Mouse (Mus musculus) midbrain, embryonic 11.5 days (tissue): ENCODE measurements around the gene Braf. TPM values are rescaled to one million over a fixed set of nuclear protein-coding genes. Genes with fewer than 3 reads are reported as not detected.

ENCODE experiments used
- ATAC-seq: fragments of 200-750 bp; cut with Nextera tagmentation; 2 replicates; pipeline ENCODE4 v1.8.0; 2017; ENCODE audit warnings: moderate TSS enrichment, moderate library complexity; ENCODE audit not compliant: low FRiP score
- DNase-seq: peaks from one replicate; pipeline ENCODE4 v3.0.0; 2015; ENCODE audit warnings: low spot score; ENCODE audit errors: missing footprints
- H3K27ac ChIP-seq: fragments of 300-500 bp; sonication (generic); 2 replicates; pipeline ENCODE4 v1.5.1; 2014; ENCODE audit warnings: low read depth, low read length
- H3K27me3 ChIP-seq: fragments of 300-500 bp; sonication (generic); 2 replicates; pipeline ENCODE4 v1.6.1; 2014; ENCODE audit warnings: mild to moderate bottlenecking, low read length, moderate library complexity, mixed read lengths; ENCODE audit not compliant: control insufficient read depth, insufficient read depth
- H3K36me3 ChIP-seq: fragments of 300-500 bp; sonication (generic); 2 replicates; pipeline ENCODE4 v1.6.1; 2014; ENCODE audit warnings: mild to moderate bottlenecking, low read length, moderate library complexity, mixed read lengths; ENCODE audit not compliant: control insufficient read depth, insufficient read depth
- H3K4me1 ChIP-seq: fragments of 300-500 bp; sonication (generic); 2 replicates; pipeline ENCODE4 v1.6.1; 2014; ENCODE audit warnings: low read length; ENCODE audit not compliant: control insufficient read depth, insufficient read depth
- H3K4me2 ChIP-seq: fragments of 300-500 bp; sonication (generic); 2 replicates; pipeline ENCODE4 v1.6.1; 2014; ENCODE audit warnings: mild to moderate bottlenecking, moderate library complexity
- H3K4me3 ChIP-seq: fragments of 300-500 bp; sonication (generic); 2 replicates; pipeline ENCODE4 v1.5.1; 2014; ENCODE audit warnings: low read depth, low read length
- H3K9ac ChIP-seq: fragments of 300-500 bp; sonication (generic); 2 replicates; pipeline ENCODE4 v1.6.1; 2014; ENCODE audit warnings: low read length
- H3K9me3 ChIP-seq: fragments of 300-500 bp; sonication (generic); 2 replicates; pipeline ENCODE4 v1.6.1; 2016; ENCODE audit warnings: low read length; ENCODE audit not compliant: control insufficient read depth
- WGBS: fragments of 180-500 bp; shearing (Covaris S2); extraction: QIAGEN DNeasy Blood & Tissue Kit; methylation state at CpG from one replicate; pipeline ENCODE4 v1.1.7; 2014; 5-methylcytosine and 5-hydroxymethylcytosine counted together
- polyA plus RNA-seq: library from polyadenylated mRNA; unstranded; fragments of >200 nt; fragmentation: Nextera tagmentation; extraction: Ambion mirVana; gene quantifications from 2 replicates; pipeline ENCODE4 v1.2.1, GENCODE M21; 2014

The Braf gene
- polyA plus RNA-seq, 1 experiment from 2014 or later: 20.4 TPM

GRCm38 (mm10) chr6:39600851-39601250 is 124.4 kb downstream of the Braf start:
- no peaks in the 10 kb centered on the region for H3K9me3 ChIP-seq
- no peaks in the 10 kb centered on the region for H3K4me1 ChIP-seq
- H3K27me3 ChIP-seq: no peaks in the 10 kb centered on the region
- H3K27ac ChIP-seq: no peak overlapping the region
- no peak overlapping the region for H3K4me3 ChIP-seq
- H3K36me3 ChIP-seq: peaks cover 12% of the 10 kb centered on the region
- no peak overlapping the region for H3K4me2 ChIP-seq
- no peak overlapping the region for H3K9ac ChIP-seq
- WGBS: 91% methylated on average over 3 of the region's 3 CpGs
- ATAC-seq (no peak), DNase-seq (no peak)

- peak; percentile 99 for ATAC-seq
- no peaks in the 10 kb centered on the region for H3K9me3 ChIP-seq
- peak within 1 kb of the TSS; percentile 60 for H3K4me2 ChIP-seq
- peaks cover 1% of the 10 kb centered on the region; the same call in 1 of the 2 replicates for H3K36me3 ChIP-seq
- WGBS: under 1% methylated on average over 56 of the region's 56 CpGs
- H3K9ac ChIP-seq: peak within 1 kb of the TSS; percentile 70
- peak within 1 kb of the TSS; percentile 83 for H3K4me3 ChIP-seq
- H3K27me3 ChIP-seq: no peaks in the 10 kb centered on the region
- H3K4me1 ChIP-seq: peaks cover 8% of the 10 kb centered on the region
- H3K27ac ChIP-seq: peak within 1 kb of the TSS; percentile 40; the same call in 1 of the 2 replicates
- peak; percentile 100 for DNase-seq
These were observed 132.7 kb downstream of the Braf start, which contains the start of gene Ndufb2 for GRCm38 (mm10) chr6:39592401-39593214. Ndufb2 (plus strand) TSS chr6:39592574.

- DNase-seq (peak; percentile 72), ATAC-seq (no peak)
- no peaks in the 10 kb centered on the region for H3K27me3 ChIP-seq
- H3K36me3 ChIP-seq: no peaks in the 10 kb centered on the region; the same call in 1 of the 2 replicates
- peaks cover 8% of the 10 kb centered on the region for H3K4me1 ChIP-seq
- no peak overlapping the region for H3K9ac ChIP-seq
- WGBS: 92% methylated on average over 4 of the region's 4 CpGs
- no peak overlapping the region for H3K27ac ChIP-seq
- H3K4me3 ChIP-seq: no peak overlapping the region
- no peak overlapping the region for H3K4me2 ChIP-seq
- no peaks in the 10 kb centered on the region for H3K9me3 ChIP-seq
These were observed 133.8 kb downstream of the Braf start for GRCm38 (mm10) chr6:39591481-39591880.

- DNase-seq: no peak
- Histone ChIP-seq H3K36me3 (no peaks in the 10 kb centered on the region; the same call in 1 of the 2 replicates), H3K27me3 (no peaks in the 10 kb centered on the region), H3K4me3 (no peak within 1 kb of the TSS), H3K27ac (no peak within 1 kb of the TSS), H3K9me3 (no peaks in the 10 kb centered on the region), H3K9ac (no peak within 1 kb of the TSS), H3K4me1 (no peaks in the 10 kb centered on the region), H3K4me2 (no peak within 1 kb of the TSS)
- WGBS: 93% methylated on average over 6 of the region's 6 CpGs
- ATAC-seq: no peak
These were observed 139.7 kb downstream of the Braf start, which contains the start of gene Gm42420 for GRCm38 (mm10) chr6:39585517-39585916. Gm42420 (plus strand) TSS chr6:39585753.

GRCm38 (mm10) chr6:39581087-39581784 is 144.0 kb downstream of the Braf start:
- WGBS: 77% methylated on average over 7 of the region's 7 CpGs
- no peak overlapping the region for H3K9ac ChIP-seq
- H3K4me3 ChIP-seq: no peak overlapping the region
- no peak for ATAC-seq
- H3K27ac ChIP-seq: no peak overlapping the region
- DNase-seq: no peak
- H3K36me3 ChIP-seq: no peaks in the 10 kb centered on the region
- H3K4me1 ChIP-seq: no peaks in the 10 kb centered on the region
- H3K27me3 ChIP-seq: no peaks in the 10 kb centered on the region
- no peaks in the 10 kb centered on the region for H3K9me3 ChIP-seq
- H3K4me2 ChIP-seq: no peak overlapping the region

- ATAC-seq (no peak), DNase-seq (no peak)
- Histone ChIP-seq H3K4me1 (no peaks in the 10 kb centered on the region), H3K9ac (no peak overlapping the region), H3K4me2 (no peak overlapping the region), H3K27ac (no peak overlapping the region), H3K27me3 (no peaks in the 10 kb centered on the region), H3K9me3 (no peaks in the 10 kb centered on the region), H3K4me3 (no peak overlapping the region), H3K36me3 (no peaks in the 10 kb centered on the region)
- 83% methylated on average over 2 of the region's 2 CpGs for WGBS
These were observed 144.7 kb downstream of the Braf start for GRCm38 (mm10) chr6:39580558-39580957.

GRCm38 (mm10) chr6:39579552-39579951 is 145.7 kb downstream of the Braf start:
- ATAC-seq: no peak
- Histone ChIP-seq H3K4me1 (peaks cover 5% of the 10 kb centered on the region), H3K4me3 (no peak overlapping the region), H3K27ac (no peak overlapping the region), H3K27me3 (no peaks in the 10 kb centered on the region), H3K9me3 (no peaks in the 10 kb centered on the region), H3K9ac (no peak overlapping the region), H3K36me3 (no peaks in the 10 kb centered on the region), H3K4me2 (no peak overlapping the region)
- DNase-seq: no peak
- 85% methylated on average over 7 of the region's 7 CpGs for WGBS

- Histone ChIP-seq H3K9me3 (no peaks in the 10 kb centered on the region), H3K4me2 (peak overlapping the region; percentile 67), H3K27ac (no peak overlapping the region), H3K9ac (peak overlapping the region; percentile 77), H3K27me3 (no peaks in the 10 kb centered on the region), H3K36me3 (no peaks in the 10 kb centered on the region), H3K4me3 (peak overlapping the region; percentile 75), H3K4me1 (peaks cover 12% of the 10 kb centered on the region)
- no peak for ATAC-seq
- DNase-seq: no peak
- 74% methylated on average over 7 of the region's 7 CpGs for WGBS
These were observed 150.3 kb downstream of the Braf start for GRCm38 (mm10) chr6:39574951-39575350.

GRCm38 (mm10) chr6:39574555-39574869 is 150.8 kb downstream of the Braf start:
- no peaks in the 10 kb centered on the region for H3K36me3 ChIP-seq
- no peaks in the 10 kb centered on the region for H3K9me3 ChIP-seq
- peak overlapping the region; percentile 67 for H3K4me2 ChIP-seq
- 23% methylated on average over 10 of the region's 10 CpGs for WGBS
- ATAC-seq (peak; percentile 4; the same call in 1 of the 2 replicates), DNase-seq (no peak)
- peak overlapping the region; percentile 89 for H3K27ac ChIP-seq
- peaks cover 12% of the 10 kb centered on the region for H3K4me1 ChIP-seq
- peak overlapping the region; percentile 77 for H3K9ac ChIP-seq
- no peaks in the 10 kb centered on the region for H3K27me3 ChIP-seq
- peak overlapping the region; percentile 75 for H3K4me3 ChIP-seq
